Mouse (Mus musculus): ENCODE results near the gene Gm21987.

Gene Gm21987

DNA sequence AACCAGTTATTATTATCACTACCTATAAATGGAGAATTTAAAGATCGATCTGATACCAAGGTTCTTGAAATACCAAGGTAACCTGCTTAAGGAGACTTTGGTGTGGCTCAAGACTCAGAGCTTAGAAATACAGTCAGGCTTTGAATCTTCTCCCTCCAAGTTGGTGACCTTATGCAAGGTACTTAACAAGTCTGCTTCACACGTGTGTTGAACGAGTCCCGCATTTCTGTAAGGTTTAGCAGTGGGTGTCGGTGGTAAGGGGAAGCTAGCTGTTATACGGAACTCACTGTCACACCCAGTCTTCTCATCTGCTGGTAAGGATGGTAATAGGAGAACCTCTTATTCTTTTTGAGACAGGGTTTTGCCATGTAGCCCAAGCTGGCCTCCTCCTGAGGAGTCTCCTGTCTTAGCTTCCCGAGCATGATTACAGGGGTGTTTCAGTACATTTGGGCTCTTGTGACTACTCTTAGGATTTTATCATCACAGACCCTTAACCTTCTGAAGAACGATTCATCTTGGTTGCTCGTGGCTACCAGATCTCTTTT lies 1.4 kb downstream of the Gm21987 start:
- no peak for DNase-seq (ENCODE audit: low spot score in 2 of 2)

DNA sequence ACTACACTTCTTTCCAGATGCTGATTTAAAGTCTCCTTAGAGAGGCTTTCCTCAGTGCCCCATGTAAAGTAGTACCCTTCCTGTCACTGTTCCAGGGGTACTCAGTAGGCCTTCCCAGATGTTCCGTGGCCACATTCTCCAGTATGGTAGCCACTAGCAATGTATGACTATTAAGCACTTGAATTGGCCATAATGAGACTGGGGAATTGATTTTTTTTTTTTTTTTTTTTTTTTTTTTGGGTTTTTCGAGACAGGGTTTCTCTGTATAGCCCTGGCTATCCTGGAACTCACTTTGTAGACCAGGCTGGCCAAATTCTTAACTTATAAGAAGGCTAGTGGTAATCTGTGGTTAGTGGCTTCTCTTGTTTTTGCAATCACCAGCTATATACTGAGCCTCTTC lies 3.0 kb downstream of the Gm21987 start:
- DNase-seq (ENCODE audit: low spot score in 2 of 2): no peak

DNA sequence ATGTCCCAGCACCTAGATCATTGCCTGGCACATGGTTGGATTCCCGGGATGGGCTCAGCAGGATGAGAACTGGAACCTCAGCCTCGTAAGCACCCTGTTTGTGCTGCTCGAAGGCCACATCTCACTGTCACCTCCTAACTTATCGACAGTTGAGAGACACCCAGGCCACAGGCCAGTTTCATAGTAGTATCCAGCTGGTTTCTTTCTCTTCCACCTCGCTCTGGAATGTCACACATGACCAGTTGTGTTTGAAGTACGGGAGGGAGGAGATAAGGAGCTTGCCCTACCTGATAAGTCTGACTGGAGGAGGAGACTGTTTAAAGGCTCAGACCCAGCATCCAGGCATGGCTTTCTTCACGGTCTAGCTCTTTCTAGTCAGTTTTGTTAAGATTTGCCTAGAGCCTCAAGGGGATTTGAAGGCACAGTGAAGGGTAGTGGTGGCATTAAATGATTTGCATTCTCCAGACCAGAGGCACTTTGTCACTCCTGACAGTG lies 3.6 kb downstream of the Gm21987 start:
- no peak for DNase-seq (ENCODE audit: low spot score in 2 of 2)

- no peak for DNase-seq (ENCODE audit: low spot score in 2 of 2)
Measured at GRCm38 (mm10) chr16:38350939-38351338, 4.1 kb downstream of the Gm21987 start.

GRCm38 (mm10) chr16:38352031-38352430 lies 5.2 kb downstream of the Gm21987 start:
- DNase-seq (ENCODE audit: low spot score in 2 of 2): no peak

GRCm38 (mm10) chr16:38352851-38353250 lies 6.0 kb downstream of the Gm21987 start:
- no peak for DNase-seq (ENCODE audit: low spot score in 2 of 2)

DNA sequence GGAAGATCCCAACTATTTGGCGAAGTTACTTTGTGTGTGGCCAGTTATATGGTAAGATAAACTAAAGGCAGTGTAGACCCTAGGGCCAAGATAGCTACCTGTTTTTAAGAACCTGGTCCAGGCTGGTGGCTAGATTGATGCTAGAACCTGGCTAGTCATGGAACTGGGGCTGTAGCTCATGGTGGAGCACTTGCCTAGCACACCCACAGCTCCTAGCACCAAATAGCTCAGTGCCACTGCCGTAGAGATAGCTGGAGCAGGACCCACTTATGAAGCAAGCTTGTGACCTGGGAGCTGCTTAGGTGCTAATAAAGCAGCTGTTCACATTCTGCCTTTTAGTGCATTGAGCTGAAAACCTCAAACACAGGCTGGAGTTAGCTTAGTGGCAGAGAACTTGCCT lies 6.8 kb downstream of the Gm21987 start:
- DNase-seq (ENCODE audit: low spot score in 2 of 2): no peak

DNA sequence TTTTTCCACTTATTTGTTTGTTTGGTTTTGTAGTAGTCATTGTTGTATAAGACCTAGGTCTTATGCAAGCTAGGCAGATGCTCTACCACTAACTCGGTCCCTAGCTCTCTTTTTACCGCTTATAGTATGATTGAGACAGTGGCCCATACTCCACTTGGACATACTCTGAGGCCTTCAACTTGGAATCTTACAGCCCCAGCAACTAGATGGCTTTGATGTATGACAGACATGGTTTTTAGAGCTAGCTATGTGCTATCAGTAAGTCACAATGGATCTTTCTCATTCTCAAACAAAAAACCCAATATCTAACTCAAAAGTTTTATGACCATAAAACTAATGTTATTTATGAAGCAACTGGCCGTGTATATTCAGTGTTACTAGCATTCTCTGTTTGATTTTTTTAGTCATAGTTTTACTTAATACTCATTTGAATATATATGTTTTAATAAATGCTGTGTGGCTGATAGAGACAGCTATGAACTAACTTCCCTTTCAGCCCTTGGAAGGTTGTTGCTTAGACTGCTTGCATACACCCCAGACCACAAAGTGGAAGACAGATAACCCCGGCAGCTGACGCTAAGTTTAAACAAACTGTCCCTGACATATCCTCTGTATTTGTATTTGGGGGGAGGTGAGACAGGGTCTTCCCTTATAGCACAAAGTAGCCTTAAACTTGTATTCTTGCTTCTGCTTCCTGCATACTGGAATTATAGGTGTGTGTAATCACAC lies 7.5 kb downstream of the Gm21987 start:
- DNase-seq (ENCODE audit: low spot score in 2 of 2): no peak

- DNase-seq (ENCODE audit: low spot score in 2 of 2): no peak
Measured at GRCm38 (mm10) chr16:38358256-38358812, 11.5 kb downstream of the Gm21987 start.

DNA sequence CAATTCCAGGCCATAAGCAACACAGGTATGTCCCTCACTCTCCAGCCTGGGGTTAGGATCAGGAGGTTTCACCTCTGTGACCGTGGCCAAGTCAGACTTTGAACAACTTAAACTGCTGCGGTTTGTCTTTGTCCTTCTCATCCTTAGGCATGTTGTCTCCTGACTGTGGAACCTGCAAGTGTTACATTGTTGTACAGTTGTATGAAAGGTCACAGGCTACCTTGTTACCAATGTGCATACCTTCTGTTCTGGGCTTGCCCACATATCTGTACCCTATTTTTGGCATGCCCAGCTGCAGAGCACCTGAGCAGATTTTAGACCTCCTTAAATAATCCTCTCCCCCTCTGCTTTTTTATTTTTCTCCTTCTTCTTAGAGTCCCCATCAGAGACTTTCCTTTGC lies 12.4 kb downstream of the Gm21987 start:
- no peak for DNase-seq (ENCODE audit: low spot score in 2 of 2)

DNA sequence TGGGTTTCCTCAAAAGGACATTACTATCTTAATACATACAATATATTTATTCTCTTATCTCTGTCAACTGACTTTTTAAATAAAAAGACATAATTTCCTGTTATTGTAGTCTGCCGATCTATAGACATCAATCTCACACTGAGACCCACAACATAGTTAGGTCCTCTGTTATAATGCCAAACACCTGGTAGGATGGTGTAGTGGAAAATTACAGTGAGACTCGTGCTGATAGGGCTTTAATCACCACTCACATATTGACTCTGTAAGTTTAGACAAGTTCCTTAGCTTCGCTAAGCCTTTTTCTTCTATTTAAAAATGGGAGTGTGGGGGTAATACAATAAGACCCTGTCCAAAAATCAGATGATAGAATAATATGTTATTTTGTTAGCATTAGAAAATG lies 13.0 kb downstream of the Gm21987 start:
- no peak for DNase-seq (ENCODE audit: low spot score in 2 of 2)

DNA sequence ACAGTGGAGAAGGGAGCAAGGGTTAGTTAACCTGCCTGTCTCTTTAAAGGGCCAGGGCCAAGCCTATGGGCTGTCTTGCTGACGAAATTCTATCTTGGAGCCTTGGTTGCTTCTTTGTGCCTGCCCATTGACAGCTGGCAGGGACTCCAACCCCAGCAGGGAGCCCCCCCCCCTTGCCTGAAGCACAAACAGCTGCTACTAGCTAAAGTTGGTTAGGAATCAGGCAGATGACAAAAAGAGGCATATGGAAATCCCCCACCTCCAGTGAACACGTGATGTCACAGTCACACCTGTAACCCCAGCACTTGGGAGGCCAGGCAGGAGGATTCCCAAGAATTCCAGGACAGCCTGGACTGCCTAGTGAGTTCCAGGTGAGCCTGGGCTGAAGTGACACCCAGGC lies 13.5 kb downstream of the Gm21987 start:
- DNase-seq (ENCODE audit: low spot score in 2 of 2): peak in 1 of 2 experiments; percentile 53

GRCm38 (mm10) chr16:38361933-38362332 lies 15.1 kb downstream of the Gm21987 start, which contains the start of gene Popdc2:
Popdc2 (plus strand) TSS chr16:38362209.
- no peak for DNase-seq (ENCODE audit: low spot score in 2 of 2)

DNA sequence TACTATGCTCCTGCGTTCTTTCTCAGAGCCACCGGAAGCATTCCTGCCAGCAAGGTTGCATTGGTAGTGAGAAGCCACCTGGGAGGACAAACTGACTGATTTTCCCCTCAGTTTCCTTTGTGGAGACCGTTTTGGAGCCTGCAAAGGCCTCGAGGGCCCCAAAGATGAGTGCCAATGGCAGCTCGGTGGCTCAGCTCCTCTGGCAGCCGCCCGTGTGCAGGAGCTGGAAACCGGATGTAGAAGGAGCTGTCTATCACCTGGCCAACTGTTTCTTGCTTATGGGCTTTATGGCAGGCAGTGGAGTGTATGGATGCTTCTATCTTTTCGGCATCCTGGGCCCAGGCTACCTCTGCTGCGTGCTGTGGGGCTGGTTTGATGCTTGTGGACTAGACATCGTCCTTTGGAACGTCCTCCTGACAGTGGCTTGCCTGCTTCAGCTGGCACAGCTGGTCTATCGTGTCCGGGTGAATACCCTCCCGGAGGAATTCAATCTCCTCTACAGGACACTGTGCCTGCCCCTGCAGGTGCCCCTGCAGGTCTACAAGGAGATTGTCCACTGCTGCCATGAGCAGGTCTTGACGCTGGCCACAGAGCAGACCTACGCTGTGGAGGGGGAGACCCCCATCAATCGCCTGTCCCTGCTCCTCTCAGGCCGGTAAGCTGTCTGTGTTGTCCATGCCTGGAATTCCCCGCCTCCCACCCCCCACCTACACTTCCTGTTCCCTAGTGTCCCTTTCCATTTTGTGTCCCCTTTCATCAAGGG lies 15.8 kb downstream of the Gm21987 start:
- DNase-seq (ENCODE audit: low spot score in 2 of 2): no peak

DNA sequence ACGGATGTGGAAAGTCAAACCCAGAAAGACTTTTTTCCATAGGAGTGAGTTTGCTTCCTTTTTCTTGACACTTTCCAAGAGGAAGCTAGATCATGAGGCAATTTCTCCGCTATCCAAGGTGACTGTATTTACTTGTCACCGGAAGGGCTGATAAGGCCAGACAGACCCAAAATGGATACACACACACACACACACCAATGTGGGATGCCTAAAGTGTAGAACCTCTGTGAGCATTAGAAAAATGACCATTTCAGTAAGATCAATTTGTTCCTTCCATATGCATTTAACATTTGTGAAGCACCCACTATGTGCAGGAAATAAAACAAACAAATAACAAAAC lies 16.4 kb downstream of the Gm21987 start:
- DNase-seq (ENCODE audit: low spot score in 2 of 2): no peak

GRCm38 (mm10) chr16:38363657-38364056 lies 16.8 kb downstream of the Gm21987 start:
- DNase-seq (ENCODE audit: low spot score in 2 of 2): no peak

GRCm38 (mm10) chr16:38365390-38365789 lies 18.6 kb downstream of the Gm21987 start:
- no peak for DNase-seq (ENCODE audit: low spot score in 2 of 2)

DNA sequence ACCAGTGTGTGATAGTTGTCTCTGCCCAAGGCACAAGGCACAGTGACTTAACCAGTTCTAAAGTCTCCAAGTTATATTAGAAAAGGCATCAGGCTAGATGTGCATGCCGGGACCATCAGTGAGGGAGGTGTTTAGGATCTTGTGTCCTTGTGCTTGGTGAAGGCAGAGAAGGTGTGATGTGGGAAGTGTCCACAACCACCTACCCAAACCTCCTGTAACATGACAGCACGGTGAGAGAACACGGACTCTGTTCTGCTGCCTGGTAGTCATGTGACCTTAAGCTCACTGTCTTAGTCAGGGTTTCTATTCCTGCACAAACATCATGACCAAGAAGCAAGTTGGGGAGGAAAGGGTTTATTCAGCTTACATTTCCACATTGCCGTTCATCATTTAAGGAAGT lies 19.4 kb downstream of the Gm21987 start:
- DNase-seq (ENCODE audit: low spot score in 2 of 2): no peak

DNA sequence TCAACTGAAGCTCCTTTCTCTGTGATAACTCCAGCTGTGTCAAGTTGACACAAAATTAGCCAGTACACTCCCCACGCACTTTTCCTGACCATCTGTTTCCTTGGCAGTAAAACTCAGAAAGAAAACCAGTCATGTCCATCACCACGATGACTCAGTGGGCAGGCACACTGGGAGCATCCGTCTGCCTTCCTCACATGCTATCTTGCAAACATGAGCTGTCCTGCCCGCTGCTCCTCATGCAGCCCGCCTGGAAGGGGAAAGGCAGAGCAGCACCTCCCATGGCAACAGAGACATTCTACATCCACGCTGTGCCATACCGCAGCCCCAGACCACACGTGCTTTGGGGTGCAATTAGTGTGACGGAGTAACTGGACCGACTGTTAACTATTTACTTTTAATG lies 21.5 kb downstream of the Gm21987 start:
- no peak for DNase-seq (ENCODE audit: low spot score in 2 of 2)

DNA sequence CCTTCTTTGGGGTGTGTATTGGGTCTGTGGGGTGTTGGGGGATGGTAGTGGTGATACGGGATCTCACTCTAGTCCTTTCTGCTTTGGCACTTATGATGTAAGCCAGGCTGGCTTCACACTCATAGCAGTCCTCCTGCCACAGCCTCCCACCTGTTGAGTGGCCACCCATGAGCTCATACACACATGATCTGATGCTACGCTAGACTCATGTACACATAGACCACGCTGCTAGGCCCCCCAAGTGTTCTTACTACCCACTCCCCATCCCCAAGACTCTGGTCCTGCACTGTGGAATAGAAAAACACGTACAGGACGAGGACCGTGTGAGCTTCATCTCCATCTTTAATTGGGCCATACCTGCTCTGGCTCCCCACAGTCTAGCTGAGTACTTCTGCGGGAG lies 22.2 kb downstream of the Gm21987 start:
- no peak for DNase-seq (ENCODE audit: low spot score in 2 of 2)

DNA sequence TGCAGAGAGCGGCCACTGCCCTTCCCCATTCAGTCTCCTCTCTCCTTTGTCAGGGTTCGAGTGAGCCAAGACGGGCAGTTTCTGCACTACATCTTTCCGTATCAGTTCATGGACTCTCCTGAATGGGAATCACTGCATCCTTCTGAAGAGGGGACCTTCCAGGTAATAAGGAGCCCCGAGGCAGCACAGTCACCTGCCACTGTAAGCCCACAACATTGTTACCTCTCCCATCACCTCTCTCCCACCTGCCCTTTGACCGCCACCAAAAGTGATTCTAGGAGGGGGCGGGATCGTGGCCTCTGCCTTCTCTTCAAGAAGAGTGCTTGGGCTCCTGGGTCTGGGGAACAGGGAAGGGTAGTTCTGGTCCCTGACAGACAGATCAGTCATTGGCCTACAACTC lies 22.6 kb downstream of the Gm21987 start:
- DNase-seq (ENCODE audit: low spot score in 2 of 2): no peak

DNA sequence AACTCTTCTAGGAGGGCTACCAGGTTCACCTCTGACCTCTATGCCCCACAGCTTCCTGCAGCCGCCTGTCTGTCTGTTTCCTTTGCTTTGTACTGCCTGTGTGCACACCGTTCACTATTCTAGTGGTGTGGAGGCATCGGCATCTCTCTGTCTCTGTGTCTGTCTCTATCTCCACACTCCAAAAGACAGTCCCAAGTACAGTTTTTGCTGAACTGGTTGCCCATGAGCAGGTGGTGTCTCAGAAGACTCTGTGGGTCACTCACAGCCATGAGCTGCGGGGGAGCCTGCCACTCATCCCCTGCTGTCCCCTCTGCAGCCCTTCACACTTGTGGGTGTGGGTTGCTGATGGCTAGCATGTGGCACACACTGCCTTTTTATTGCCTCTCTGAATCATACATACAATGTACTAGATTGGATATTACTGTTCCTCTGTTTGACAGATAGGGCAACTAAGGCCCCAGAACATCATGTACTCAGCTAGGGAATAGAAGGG lies 23.2 kb downstream of the Gm21987 start:
- DNase-seq (ENCODE audit: low spot score in 2 of 2): no peak
